ENCODE assay signal across 13 mouse cellular contexts in the genomic region with DNA sequence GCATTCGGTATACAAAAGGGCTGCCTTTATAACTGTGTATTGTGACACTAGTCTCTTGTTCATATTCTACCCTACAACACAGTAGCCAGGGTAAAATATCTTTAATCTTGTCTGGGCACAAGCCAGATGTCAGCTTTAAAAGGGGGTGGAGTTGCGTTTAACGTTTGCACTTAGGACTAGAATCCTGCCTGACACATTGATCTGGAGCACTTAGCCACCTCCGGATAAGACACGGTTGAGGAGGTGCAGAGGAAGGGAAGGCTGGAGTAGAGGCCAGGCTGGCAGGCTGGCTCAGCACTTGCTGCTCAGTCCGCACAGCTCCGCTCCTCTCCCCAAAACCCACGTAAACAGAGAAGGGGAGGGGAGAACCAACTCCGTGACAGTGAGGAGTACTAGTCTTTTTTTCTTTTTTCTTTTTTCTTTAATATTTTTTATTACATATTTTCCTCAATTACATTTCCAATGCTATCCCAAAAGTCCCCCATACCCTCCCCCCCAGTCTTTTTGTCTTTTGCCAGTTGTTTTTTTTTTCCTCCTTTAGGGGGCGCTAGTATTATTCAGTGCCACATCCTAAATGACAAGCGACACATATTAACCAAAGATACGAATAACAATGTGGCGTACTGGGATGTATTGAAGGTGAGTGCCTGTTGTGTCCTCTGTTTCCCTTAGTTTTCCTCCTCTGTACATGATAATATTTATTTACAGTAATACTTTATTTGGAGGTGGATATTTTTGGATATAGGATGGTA. TPM values are rescaled to one million over a fixed set of nuclear protein-coding genes. Genes with fewer than 3 reads are reported as not detected.
DNase-seq lines count a peak whose midpoint lies in the region; ATAC-seq and TF ChIP-seq lines count a peak whose summit lies in the region.
"Had no signal": no experiment of that assay in that cellular context is flagged by ENCODE, and none has a peak within 500 bp of the region (broad histone marks: within the 10 kb centered on the region; RNA-seq: fewer than 3 reads in every experiment).

No protein-coding gene starts in this region.

- intact Hi-C loops in left cerebral cortex, adult 2 months (cut with DNase I), result no loop called here

- no peak overlapping the region for H3K4me3 ChIP-seq in embryonic facial prominence, embryonic 11.5 days (ENCODE audit: low read depth, low read length)
- H3K4me3 ChIP-seq in embryonic facial prominence, embryonic 10.5 days, result no peak overlapping the region
- no peak overlapping the region for H3K4me3 ChIP-seq in left cerebral cortex, adult 2 months
- no peak overlapping the region for H3K4me3 ChIP-seq in E14TG2a.4 (replicated peaks; ENCODE audit: low read length)
- H3K4me3 ChIP-seq: limb, embryonic 12.5 days had no signal

- no peaks in the 10 kb centered on the region for H3K27me3 ChIP-seq in embryonic facial prominence, embryonic 11.5 days (ENCODE audit: control insufficient read depth, insufficient read depth, low read length)
- no peaks in the 10 kb centered on the region for H3K27me3 ChIP-seq in embryonic facial prominence, embryonic 10.5 days (replicated peaks; ENCODE audit: low read depth, poor library complexity, severe bottlenecking)
- H3K27me3 ChIP-seq in E14TG2a.4 (ENCODE audit: insufficient read depth, low read length), result no peaks in the 10 kb centered on the region
- H3K27me3 ChIP-seq: limb, embryonic 12.5 days had no signal

- no peak overlapping the region for H3K9ac ChIP-seq in embryonic facial prominence, embryonic 11.5 days (replicated peaks; ENCODE audit: low read length)
- H3K9ac ChIP-seq: limb, embryonic 12.5 days had no signal

- no peak overlapping the region for H3K27ac ChIP-seq in embryonic facial prominence, embryonic 11.5 days (replicated peaks; ENCODE audit: low read depth, low read length)
- H3K27ac ChIP-seq in embryonic facial prominence, embryonic 10.5 days (replicated peaks), result no peak overlapping the region
- no peak overlapping the region for H3K27ac ChIP-seq in left cerebral cortex, adult 2 months
- H3K27ac ChIP-seq: limb, embryonic 12.5 days had no signal

- no peak overlapping the region for H3K4me2 ChIP-seq in embryonic facial prominence, embryonic 11.5 days (ENCODE audit: low read depth, low read length)
- H3K4me2 ChIP-seq: limb, embryonic 12.5 days had no signal

- H3K4me1 ChIP-seq in embryonic facial prominence, embryonic 11.5 days (ENCODE audit: control insufficient read depth, insufficient read depth, low read length), result no peaks in the 10 kb centered on the region
- no peaks in the 10 kb centered on the region for H3K4me1 ChIP-seq in embryonic facial prominence, embryonic 10.5 days
- H3K4me1 ChIP-seq in E14TG2a.4 (replicated peaks; ENCODE audit: low read depth, low read length), result 0 out of 2 replicates have a peak, but pooled peaks cover 4% of the 10 kb centered on the region
- H3K4me1 ChIP-seq: limb, embryonic 12.5 days had no signal

- H3K36me3 ChIP-seq in embryonic facial prominence, embryonic 11.5 days (replicated peaks; ENCODE audit: control insufficient read depth, insufficient read depth, low read depth, low read length), result peaks cover 6% of the 10 kb centered on the region
- peaks cover 100% of the 10 kb centered on the region for H3K36me3 ChIP-seq in embryonic facial prominence, embryonic 10.5 days (replicated peaks)
- peaks cover 98% of the 10 kb centered on the region for H3K36me3 ChIP-seq in E14TG2a.4 (ENCODE audit: insufficient read depth, low read length)

- H3K9me3 ChIP-seq in embryonic facial prominence, embryonic 11.5 days (replicated peaks; ENCODE audit: control insufficient read depth, low read length), result no peaks in the 10 kb centered on the region
- H3K9me3 ChIP-seq in embryonic facial prominence, embryonic 10.5 days, result no peaks in the 10 kb centered on the region
- no peaks in the 10 kb centered on the region for H3K9me3 ChIP-seq in E14TG2a.4 (ENCODE audit: low read length)
- H3K9me3 ChIP-seq: limb, embryonic 12.5 days had no signal

- ATAC-seq in embryonic facial prominence, embryonic 11.5 days (replicated peaks; ENCODE audit: insufficient number of reproducible peaks, low FRiP score, low TSS enrichment, low read depth), result no peak
- ATAC-seq: forebrain, embryonic 16.5 days had no signal

- WGBS in embryonic facial prominence, embryonic 11.5 days, result 79% methylated on average over 13 of the region's 13 CpGs
- 79% methylated on average over 13 of the region's 13 CpGs for WGBS in embryonic facial prominence, embryonic 10.5 days

- DNase-seq in embryonic facial prominence, embryonic 11.5 days (ENCODE audit: low spot score), result peak; percentile 31
- no peak for DNase-seq in embryonic facial prominence, embryonic 10.5 days (ENCODE audit: low spot score)
- DNase-seq in left cerebral cortex, adult 2 months (ENCODE audit: extremely low spot score in 1 of 2, low spot score in 2 of 2), result no peak
- no peak for DNase-seq in left cerebral cortex, adult 8-10 months (ENCODE audit: low spot score in 2 of 2)
- peak; percentile 41 for DNase-seq in naive thymus-derived CD4-positive, alpha-beta T cell, adult 2 months (ENCODE audit: low read depth)
- no peak for DNase-seq in layer of hippocampus, postnatal 25 days (ENCODE audit: extremely low spot score in 1 of 2, low spot score in 1 of 2)
- no peak for DNase-seq in thymus, postnatal 0 days (ENCODE audit: low spot score)
- DNase-seq: cerebellum, adult 18-20 months; heart, postnatal 36 days; spleen, adult 18-20 months had no signal

- TF ChIP-seq CTCF in left cerebral cortex, adult 2 months (IDR thresholded peaks at IDR 0.05), result peak; percentile 44
- TF ChIP-seq CTCF in E14TG2a.4 (conservative IDR thresholded peaks at IDR 0.05; ENCODE audit: low read length), result peak; percentile 52

RNA-seq across cellular contexts. Expression of gene Wdr48, which starts 18.6 kb away (rescaled TPM):
- polyA plus RNA-seq in embryonic facial prominence, embryonic 11.5 days (2014; fragmentation: Nextera tagmentation; extraction: Ambion mirVana), result 64.0 and 74.8 TPM in 2 replicates
- polyA plus RNA-seq in embryonic facial prominence, embryonic 10.5 days (2016; fragmentation: Nextera tagmentation; extraction: Ambion mirVana), result 71.3 and 72.2 TPM in 2 replicates
- 10 to 100 TPM; 79.3 to 85.8 TPM for total RNA-seq in left cerebral cortex, adult 2 months (2021)
- total RNA-seq in left cerebral cortex, adult 8-10 months (2022), result 10 to 100 TPM; 71.9 to 79.6 (median 78.1) TPM
- total RNA-seq in layer of hippocampus, postnatal 25 days (2021), result 10 to 100 TPM; 64.3 to 70.5 TPM
- 37.8 and 39.0 TPM in 2 replicates for polyA plus RNA-seq in thymus, postnatal 0 days (2015; fragmentation: Nextera tagmentation; extraction: Ambion mirVana)

RNA-seq across cellular contexts. Expression of gene Gorasp1, which starts 24.1 kb away (rescaled TPM):
- 18.3 and 20.1 TPM in 2 replicates for polyA plus RNA-seq in embryonic facial prominence, embryonic 11.5 days (2014; fragmentation: Nextera tagmentation; extraction: Ambion mirVana)
- polyA plus RNA-seq in embryonic facial prominence, embryonic 10.5 days (2016; fragmentation: Nextera tagmentation; extraction: Ambion mirVana), result 27.9 and 29.2 TPM in 2 replicates
- total RNA-seq in left cerebral cortex, adult 2 months (2021), result 10 to 100 TPM; 30.7 to 38.0 TPM
- 10 to 100 TPM; 32.8 to 40.9 (median 36.8) TPM for total RNA-seq in left cerebral cortex, adult 8-10 months (2022)
- 10 to 100 TPM; 35.4 to 37.9 TPM for total RNA-seq in layer of hippocampus, postnatal 25 days (2021)
- 7.6 and 8.3 TPM in 2 replicates for polyA plus RNA-seq in thymus, postnatal 0 days (2015; fragmentation: Nextera tagmentation; extraction: Ambion mirVana)

RNA-seq across cellular contexts. Expression of gene Ttc21a, which starts 24.1 kb away (rescaled TPM):
- polyA plus RNA-seq in embryonic facial prominence, embryonic 11.5 days (2014; fragmentation: Nextera tagmentation; extraction: Ambion mirVana), result 0.10 and 0.33 TPM in 2 replicates
- 0.43 and 0.47 TPM in 2 replicates for polyA plus RNA-seq in embryonic facial prominence, embryonic 10.5 days (2016; fragmentation: Nextera tagmentation; extraction: Ambion mirVana)
- total RNA-seq in left cerebral cortex, adult 2 months (2021), result under 1 TPM; 0.45 to 0.77 TPM
- total RNA-seq in left cerebral cortex, adult 8-10 months (2022), result 1 to 10 TPM in 1 of 4 experiments, under 1 TPM in 3; 0.70 to 1.2 (median 0.81) TPM
- 1 to 10 TPM in 1 of 2 experiments, under 1 TPM in 1; 0.71 to 1.3 TPM for total RNA-seq in layer of hippocampus, postnatal 25 days (2021)
- 0.05 TPM in 2 replicates for polyA plus RNA-seq in thymus, postnatal 0 days (2015; fragmentation: Nextera tagmentation; extraction: Ambion mirVana)
- total RNA-seq: heart, postnatal 36 days had no signal

Comparison
In these comparisons a context has a peak if more than half of its experiments do, and no peak if none do; other contexts are left out.
1. DNase-seq: peak in embryonic facial prominence, embryonic 11.5 days (single experiment) and naive thymus-derived CD4-positive, alpha-beta T cell, adult 2 months (single experiment); none in embryonic facial prominence, embryonic 10.5 days (single experiment), left cerebral cortex, adult 2 months (0 of 2), left cerebral cortex, adult 8-10 months (0 of 2), layer of hippocampus, postnatal 25 days (0 of 2) and thymus, postnatal 0 days (single experiment).